Mouse (Mus musculus) liver, adult 2 months (tissue): ENCODE results near the gene Siva1. TPM values are rescaled to one million over a fixed set of nuclear protein-coding genes. Genes with fewer than 3 reads are reported as not detected.

Source experiments
- DNase-seq: peaks from one replicate; pipeline ENCODE4 v3.0.0-alpha.2; 2011; ENCODE audit warnings: low read depth, low spot score; ENCODE audit errors: extremely low read depth
- H3K27ac ChIP-seq: fragments of 200-500 bp; replicated peaks from 2 replicates; pipeline ENCODE4 v1.5.1; 2012; ENCODE audit warnings: low read depth, mild to moderate bottlenecking, control low read depth, inconsistent platforms, low read length; ENCODE audit not compliant: insufficient read depth
- H3K27me3 ChIP-seq: fragments of 200-500 bp; 2 replicates; pipeline ENCODE4 v1.6.1; 2012; ENCODE audit warnings: mild to moderate bottlenecking, moderate library complexity, low read length, inconsistent platforms; ENCODE audit not compliant: control insufficient read depth, insufficient read depth
- H3K36me3 ChIP-seq: fragments of 200-500 bp; 2 replicates; pipeline ENCODE4 v1.6.1; 2012; ENCODE audit warnings: low read length, inconsistent platforms; ENCODE audit not compliant: control insufficient read depth, insufficient read depth
- H3K4me1 ChIP-seq: fragments of 200-500 bp; 2 replicates; pipeline ENCODE4 v1.6.1; 2011; ENCODE audit warnings: low read length; ENCODE audit not compliant: control insufficient read depth, insufficient read depth
- H3K4me3 ChIP-seq: fragments of 200-500 bp; 2 replicates; pipeline ENCODE4 v1.5.1; 2011; ENCODE audit warnings: low read depth, mild to moderate bottlenecking, control low read depth, low read length, moderate library complexity; ENCODE audit not compliant: insufficient read depth
- H3K79me2 ChIP-seq: fragments of 200-500 bp; 2 replicates; pipeline ENCODE4 v1.6.1; 2012; ENCODE audit warnings: inconsistent platforms, mild to moderate bottlenecking, low read length, moderate library complexity; ENCODE audit not compliant: control insufficient read depth, insufficient read depth
- H3K9ac ChIP-seq: fragments of 200-500 bp; 2 replicates; pipeline ENCODE4 v1.6.1; 2012; ENCODE audit warnings: low read depth, mild to moderate bottlenecking, control low read depth, inconsistent platforms, low read length
- CTCF ChIP-seq: fragments of 200-500 bp; IDR thresholded peaks from 2 replicates; pipeline ENCODE4 v1.5.1; 2011; ENCODE audit warnings: low read depth, low read length, control low read depth
- POLR2A ChIP-seq: fragments of 200-500 bp; IDR thresholded peaks from 2 replicates; pipeline ENCODE4 v1.6.1; 2011; ENCODE audit warnings: low read length, control low read depth; ENCODE audit not compliant: insufficient read depth; ENCODE audit errors: extremely low read depth
- WGBS: fragments of 180-500 bp; shearing (Covaris S2); methylation state at CpG from one replicate; pipeline ENCODE4 v1.1.7; 2018; 5-methylcytosine and 5-hydroxymethylcytosine counted together
- polyA plus RNA-seq: library from polyadenylated mRNA; depleted of rRNA; stranded (reverse); fragments of >200 nt; gene quantifications from 2 replicates; pipeline ENCODE4 v1.2.3, GENCODE M21; 2012
- total RNA-seq: library from RNA; depleted of rRNA; stranded (reverse); fragments of >200 nt; gene quantifications from 2 replicates; pipeline ENCODE4 v1.2.3, GENCODE M21; 2014

The Siva1 gene
- total and polyA plus RNA-seq, 2 experiments = 11.5 to 12.8 TPM

- WGBS = 96% methylated on average over 5 of the region's 5 CpGs
- peaks cover 4% of the 10 kb centered on the region; the same call in 1 of the 2 replicates for H3K36me3 ChIP-seq
Measured at GRCm38 (mm10) chr12:112654076-112654475, 9.6 kb downstream of the Siva1 start.

GRCm38 (mm10) chr12:112658619-112659018 lies 14.1 kb downstream of the Siva1 start:
- Histone ChIP-seq H3K79me2 (peaks cover 6% of the 10 kb centered on the region; the same call in 1 of the 2 replicates), H3K36me3 (peaks cover 6% of the 10 kb centered on the region; the same call in 1 of the 2 replicates), H3K4me3 (no peak overlapping the region), H3K9ac (no peak overlapping the region), H3K27ac (no peak overlapping the region), H3K4me1 (no peaks in the 10 kb centered on the region), H3K27me3 (no peaks in the 10 kb centered on the region)
- DNase-seq = no peak
- WGBS = 88% methylated on average over 7 of the region's 7 CpGs
- TF ChIP-seq CTCF (no peak), POLR2A (no peak)

More at GRCm38 (mm10) chr12:112654076-112654475, 9.6 kb downstream of the Siva1 start:
- no peaks in the 10 kb centered on the region for H3K4me1 ChIP-seq
- H3K4me3 ChIP-seq = no peak overlapping the region
- DNase-seq = no peak
- H3K9ac ChIP-seq = no peak overlapping the region
- no peak overlapping the region for H3K27ac ChIP-seq
- no peak for TF ChIP-seq POLR2A
- no peak for TF ChIP-seq CTCF
- H3K79me2 ChIP-seq = no peaks in the 10 kb centered on the region
- no peaks in the 10 kb centered on the region for H3K27me3 ChIP-seq

- H3K9ac ChIP-seq = no peak overlapping the region
- no peak overlapping the region for H3K27ac ChIP-seq
- H3K4me3 ChIP-seq = no peak overlapping the region
- H3K27me3 ChIP-seq = no peaks in the 10 kb centered on the region
- H3K79me2 ChIP-seq = peaks cover 11% of the 10 kb centered on the region; the same call in 1 of the 2 replicates
- TF ChIP-seq CTCF (peak; percentile 72), POLR2A (no peak)
- 80% methylated on average over 6 of the region's 6 CpGs for WGBS
- DNase-seq = no peak
- peaks cover 6% of the 10 kb centered on the region; the same call in 1 of the 2 replicates for H3K36me3 ChIP-seq
- no peaks in the 10 kb centered on the region for H3K4me1 ChIP-seq
Measured at GRCm38 (mm10) chr12:112659109-112659508, 14.6 kb downstream of the Siva1 start.

GRCm38 (mm10) chr12:112660576-112661326 lies 16.3 kb downstream of the Siva1 start:
- no peaks in the 10 kb centered on the region for H3K27me3 ChIP-seq
- WGBS = 86% methylated on average over 5 of the region's 5 CpGs
- H3K4me1 ChIP-seq = peaks cover 2% of the 10 kb centered on the region; the same call in 1 of the 2 replicates
- peaks cover 6% of the 10 kb centered on the region; the same call in 1 of the 2 replicates for H3K36me3 ChIP-seq
- H3K79me2 ChIP-seq = peaks cover 22% of the 10 kb centered on the region; the same call in 1 of the 2 replicates
- TF ChIP-seq CTCF = no peak
- H3K27ac ChIP-seq = no peak overlapping the region
- no peak overlapping the region for H3K4me3 ChIP-seq
- no peak for DNase-seq
- H3K9ac ChIP-seq = no peak overlapping the region

GRCm38 (mm10) chr12:112661327-112661605 lies 16.8 kb downstream of the Siva1 start:
- TF ChIP-seq POLR2A (no peak), CTCF (no peak)
- no peak for DNase-seq
- Histone ChIP-seq H3K4me3 (no peak overlapping the region), H3K79me2 (peaks cover 26% of the 10 kb centered on the region; the same call in 1 of the 2 replicates), H3K36me3 (peaks cover 6% of the 10 kb centered on the region; the same call in 1 of the 2 replicates), H3K4me1 (peaks cover 4% of the 10 kb centered on the region; the same call in 1 of the 2 replicates), H3K27ac (no peak overlapping the region), H3K27me3 (no peaks in the 10 kb centered on the region), H3K9ac (no peak overlapping the region)
- 91% methylated on average over 3 of the region's 3 CpGs for WGBS

GRCm38 (mm10) chr12:112661851-112662250 lies 17.4 kb downstream of the Siva1 start:
- peaks cover 6% of the 10 kb centered on the region; the same call in 1 of the 2 replicates for H3K36me3 ChIP-seq
- TF ChIP-seq POLR2A (no peak), CTCF (no peak)
- DNase-seq = no peak
- H3K79me2 ChIP-seq = peaks cover 30% of the 10 kb centered on the region; the same call in 1 of the 2 replicates
- H3K4me3 ChIP-seq = no peak overlapping the region
- no peaks in the 10 kb centered on the region for H3K27me3 ChIP-seq
- WGBS = 88% methylated on average over 9 of the region's 9 CpGs
- no peak overlapping the region for H3K27ac ChIP-seq
- peaks cover 7% of the 10 kb centered on the region for H3K4me1 ChIP-seq
- H3K9ac ChIP-seq = no peak overlapping the region
